Mouse (Mus musculus) small intestine, adult 2 months (tissue): ENCODE results near the gene Actn1.

ENCODE experiments used
- CTCF ChIP-seq: fragments of 200-500 bp; IDR thresholded peaks from 2 replicates; pipeline ENCODE4 v1.5.1; 2012; ENCODE audit warnings: low read depth, mild to moderate bottlenecking, control low read depth, inconsistent platforms, low read length, moderate library complexity, mixed read lengths; ENCODE audit not compliant: insufficient replicate concordance, insufficient read length; ENCODE audit errors: extremely low read depth
- POLR2A ChIP-seq: fragments of 200-500 bp; IDR thresholded peaks from 2 replicates; pipeline ENCODE4 v1.6.1; 2012; ENCODE audit warnings: low read depth, mild to moderate bottlenecking, control low read depth, inconsistent platforms, low read length, moderate library complexity

DNA sequence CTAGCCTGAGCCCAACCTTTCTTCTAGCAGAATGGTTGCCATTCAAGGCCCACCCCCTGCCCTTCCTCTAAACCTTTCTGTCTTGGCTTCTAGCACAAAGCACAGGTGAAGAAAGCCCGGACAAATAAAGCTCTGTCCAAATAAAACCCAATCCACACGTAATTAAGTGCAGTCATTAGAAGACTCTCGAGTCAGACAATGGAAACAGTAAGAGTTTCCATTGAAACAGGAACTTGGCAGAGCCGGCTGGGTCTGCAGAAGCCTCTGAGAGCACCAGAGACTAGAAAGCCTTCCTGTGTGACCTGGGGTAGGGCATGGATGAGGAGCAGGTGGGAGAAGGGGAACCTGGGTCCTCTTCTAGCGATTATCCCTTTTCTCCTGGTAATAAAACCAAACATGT is 25.7 kb upstream of the Actn1 start:
- TF ChIP-seq CTCF (no peak), POLR2A (no peak)
